Comparison of ENCODE assay signal across 26 mouse cellular contexts in genomic region chr2:68915742-68916141, GRCm38 (mm10). TPM values are rescaled to one million over a fixed set of nuclear protein-coding genes. Genes with fewer than 3 reads are reported as not detected.
DNase-seq lines count a peak whose midpoint lies in the region; ATAC-seq and TF ChIP-seq lines count a peak whose summit lies in the region.
"Had no signal": no experiment of that assay in that cellular context is flagged by ENCODE, and none has a peak within 500 bp of the region (broad histone marks: within the 10 kb centered on the region; RNA-seq: fewer than 3 reads in every experiment).

No protein-coding gene starts in this region.

- no peaks in the 10 kb centered on the region for H3K36me3 ChIP-seq in hindbrain, postnatal 0 days (ENCODE audit: insufficient read depth, low read length)
- H3K36me3 ChIP-seq: embryonic facial prominence, embryonic 12.5 days; forebrain, embryonic 12.5 days; heart, embryonic 15.5 days; hindbrain, embryonic 15.5 days had no signal

- TF ChIP-seq CTCF in embryonic fibroblast, embryonic 13.5 days (IDR thresholded peaks at IDR 0.05; ENCODE audit: borderline replicate concordance, insufficient read depth, low read length): no peak
- no peak for TF ChIP-seq CTCF in hindbrain, postnatal 0 days (IDR thresholded peaks at IDR 0.05; ENCODE audit: low read depth)

- H3K4me1 ChIP-seq in embryonic fibroblast, embryonic 13.5 days (ENCODE audit: control insufficient read depth, insufficient read depth, low read length): peaks cover 9% of the 10 kb centered on the region; the same call in 1 of the 2 replicates
- no peaks in the 10 kb centered on the region for H3K4me1 ChIP-seq in hindbrain, postnatal 0 days (ENCODE audit: insufficient read depth, low read length)
- H3K4me1 ChIP-seq: embryonic facial prominence, embryonic 12.5 days; forebrain, embryonic 12.5 days; hindbrain, embryonic 15.5 days had no signal

- H3K27me3 ChIP-seq in hindbrain, postnatal 0 days (ENCODE audit: insufficient read depth, low read length): no peaks in the 10 kb centered on the region
- H3K27me3 ChIP-seq: embryonic facial prominence, embryonic 12.5 days; forebrain, embryonic 12.5 days; heart, embryonic 15.5 days; hindbrain, embryonic 15.5 days; Patski had no signal

- H3K27ac ChIP-seq in embryonic fibroblast, embryonic 13.5 days (ENCODE audit: insufficient read depth, low read length): peak overlapping the region; percentile 67
- H3K27ac ChIP-seq in hindbrain, postnatal 0 days: no peak overlapping the region
- H3K27ac ChIP-seq: embryonic facial prominence, embryonic 12.5 days; forebrain, embryonic 12.5 days; gastrocnemius, adult 2 months; heart, adult 2 months; heart, embryonic 15.5 days; hindbrain, embryonic 15.5 days had no signal

- DNase-seq in heart, adult 11 months: peak; percentile 17
- no peak for DNase-seq in heart, adult 18-20 months
- peak; percentile 58 for DNase-seq in 3T3-L1 (ENCODE audit: low read depth, low spot score)
- no peak for DNase-seq in hindbrain, postnatal 0 days (ENCODE audit: low spot score)
- no peak for DNase-seq in kidney, adult 18-20 months
- no peak for DNase-seq in adrenal gland, postnatal 10 days
- DNase-seq: adrenal gland, adult 2 months; adrenal gland, postnatal 36 days; cerebellum, adult 11 months; cerebellum, adult 8-10 months; cerebellum, postnatal 25 days; gastrocnemius, adult 2 months; gastrocnemius, postnatal 36 days; heart, adult 2 months; heart, postnatal 36 days; kidney, adult 11 months had no signal

- no peaks in the 10 kb centered on the region for H3K9me3 ChIP-seq in hindbrain, postnatal 0 days (ENCODE audit: low read length)
- H3K9me3 ChIP-seq: embryonic facial prominence, embryonic 12.5 days; heart, embryonic 15.5 days; hindbrain, embryonic 15.5 days had no signal

- H3K4me2 ChIP-seq in hindbrain, postnatal 0 days (ENCODE audit: low read depth, low read length): no peak overlapping the region
- H3K4me2 ChIP-seq: embryonic facial prominence, embryonic 12.5 days; forebrain, embryonic 12.5 days; heart, embryonic 11.5 days; heart, embryonic 15.5 days; hindbrain, embryonic 15.5 days had no signal

- no peak overlapping the region for H3K4me3 ChIP-seq in embryonic fibroblast, embryonic 13.5 days (ENCODE audit: insufficient read depth, low read length)
- no peak overlapping the region for H3K4me3 ChIP-seq in hindbrain, postnatal 0 days (ENCODE audit: low read length)
- H3K4me3 ChIP-seq: embryonic facial prominence, embryonic 12.5 days; forebrain, embryonic 12.5 days; gastrocnemius, adult 2 months; heart, adult 2 months; heart, embryonic 15.5 days; hindbrain, embryonic 15.5 days had no signal

- TF ChIP-seq POLR2A in embryonic fibroblast, embryonic 13.5 days (IDR thresholded peaks at IDR 0.05; ENCODE audit: low read depth, low read length): no peak

- peak; percentile 62 for ATAC-seq in CD4-positive, CD25-positive, alpha-beta regulatory T cell, adult 4 months
- no peak for ATAC-seq in hindbrain, postnatal 0 days
- ATAC-seq: forebrain, embryonic 16.5 days; inflammation-experienced regulatory T-cells, adult 6 months; Patski had no signal

- no peak overlapping the region for H3K9ac ChIP-seq in hindbrain, postnatal 0 days (replicated peaks; ENCODE audit: low read length)
- H3K9ac ChIP-seq: embryonic facial prominence, embryonic 12.5 days; forebrain, embryonic 12.5 days; heart, embryonic 15.5 days; hindbrain, embryonic 15.5 days had no signal

RNA-seq across cellular contexts. Expression of gene Cers6, which starts 54.5 kb away (rescaled TPM):
- 10 to 100 TPM in 1 of 2 experiments, 1 to 10 TPM in 1; 7.9 to 11.4 TPM for total RNA-seq in heart, adult 18-20 months (2021)
- 1 to 10 TPM; 4.6 to 4.8 TPM for polyA plus RNA-seq in CD4-positive, CD25-positive, alpha-beta regulatory T cell, adult 4 months (2017; shearing (Covaris generic))
- polyA plus RNA-seq in embryonic fibroblast, embryonic 13.5 days (2011; ENCODE audit: insufficient read length, low read depth, missing spikeins): 75.8 and 78.2 TPM in 2 replicates
- total RNA-seq in hindbrain, postnatal 0 days (2014; rRNA removed): 58.7 and 60.5 TPM in 2 replicates
- 22.8 and 25.8 TPM in 2 replicates for polyA plus RNA-seq in hindbrain, postnatal 0 days (2015; fragmentation: Nextera tagmentation; extraction: Ambion mirVana)
- 1 to 10 TPM; 8.0 to 9.6 TPM for total RNA-seq in adrenal gland, postnatal 10 days (2021)

Comparison
In these comparisons a context has a peak if more than half of its experiments do, and no peak if none do; other contexts are left out.
1. DNase-seq: peak in heart, adult 11 months (single experiment) and 3T3-L1 (single experiment); none in heart, adult 18-20 months (0 of 2), hindbrain, postnatal 0 days (single experiment), kidney, adult 18-20 months (single experiment) and adrenal gland, postnatal 10 days (single experiment).